Mouse (Mus musculus) stomach, postnatal 0 days (tissue): ENCODE data around the gene Rps28. TPM values are rescaled to one million over a fixed set of nuclear protein-coding genes. Genes with fewer than 3 reads are reported as not detected.

Source experiments
- ATAC-seq: fragments of 200-750 bp; cut with Nextera tagmentation; 2 replicates; pipeline ENCODE4 v1.8.0; 2017; ENCODE audit not compliant: low FRiP score, low TSS enrichment
- DNase-seq: peaks from one replicate; pipeline ENCODE4 v3.0.0-alpha.2; 2016; ENCODE audit warnings: low spot score
- H3K27ac ChIP-seq: fragments of 300-500 bp; sonication (generic); replicated peaks from 2 replicates; pipeline ENCODE4 v1.5.1; 2014; ENCODE audit warnings: mild to moderate bottlenecking, control low read depth
- H3K27me3 ChIP-seq: fragments of 300-500 bp; sonication (generic); 2 replicates; pipeline ENCODE4 v1.6.1; 2014; ENCODE audit warnings: low read length; ENCODE audit not compliant: control insufficient read depth, insufficient read depth
- H3K36me3 ChIP-seq: fragments of 300-500 bp; sonication (generic); 2 replicates; pipeline ENCODE4 v1.6.1; 2014; ENCODE audit warnings: low read length, mixed read lengths; ENCODE audit not compliant: control insufficient read depth, insufficient read depth
- H3K4me1 ChIP-seq: fragments of 300-500 bp; sonication (generic); replicated peaks from 2 replicates; pipeline ENCODE4 v1.6.1; 2014; ENCODE audit warnings: antibody characterized with exemption; ENCODE audit not compliant: control insufficient read depth, insufficient read depth
- H3K4me2 ChIP-seq: fragments of 300-500 bp; sonication (generic); replicated peaks from 2 replicates; pipeline ENCODE4 v1.6.1; 2014; ENCODE audit warnings: low read depth, mild to moderate bottlenecking, control low read depth, moderate library complexity
- H3K4me3 ChIP-seq: fragments of 300-500 bp; sonication (generic); 2 replicates; pipeline ENCODE4 v1.5.1; 2014; ENCODE audit warnings: low read depth, low read length, control low read depth
- H3K9ac ChIP-seq: fragments of 300-500 bp; sonication (generic); 2 replicates; pipeline ENCODE4 v1.6.1; 2014; ENCODE audit warnings: mild to moderate bottlenecking, low read length, control low read depth, mixed read lengths
- H3K9me3 ChIP-seq: fragments of 300-500 bp; sonication (generic); 2 replicates; pipeline ENCODE4 v1.6.1; 2016; ENCODE audit warnings: low read length; ENCODE audit not compliant: control insufficient read depth
- CTCF ChIP-seq: IDR thresholded peaks from 2 replicates; pipeline ENCODE4 v1.5.1; 2016; ENCODE audit warnings: antibody characterized with exemption, low read depth, mild to moderate bottlenecking, moderate library complexity
- EP300 ChIP-seq: optimal IDR thresholded peaks from 2 replicates; pipeline ENCODE3; 2016; ENCODE audit warnings: antibody characterized with exemption
- WGBS: fragments of 180-500 bp; shearing (Covaris S2); extraction: QIAGEN DNeasy Blood & Tissue Kit; methylation state at CpG from one replicate; pipeline ENCODE4 v1.1.7; 2014; 5-methylcytosine and 5-hydroxymethylcytosine counted together
- polyA plus RNA-seq: library from polyadenylated mRNA; unstranded; fragments of >200 nt; fragmentation: Nextera tagmentation; extraction: Ambion mirVana; gene quantifications from 2 replicates; pipeline ENCODE4 v1.2.1, GENCODE M21; 2015

The Rps28 gene
- polyA plus RNA-seq, 1 experiment from 2014 or later, result 1,055 TPM

GRCm38 (mm10) chr17:33810334-33811141 lies 13.8 kb downstream of the Rps28 start, which contains the start of gene Kank3:
Gene Kank3 (plus strand): TSS chr17:33810519.
- TF ChIP-seq CTCF (no peak), EP300 (peak; percentile 84)
- peak within 1 kb of the TSS; percentile 82 for H3K4me2 ChIP-seq
- H3K4me3 ChIP-seq, result peak within 1 kb of the TSS; percentile 52
- no peaks in the 10 kb centered on the region for H3K27me3 ChIP-seq
- under 1% methylated on average over 36 of the region's 36 CpGs for WGBS
- no peaks in the 10 kb centered on the region for H3K9me3 ChIP-seq
- peak within 1 kb of the TSS; percentile 56; the same call in 1 of the 2 replicates for H3K27ac ChIP-seq
- H3K9ac ChIP-seq, result peak within 1 kb of the TSS; percentile 58
- peak; percentile 95 for ATAC-seq
- DNase-seq, result peak; percentile 92
- H3K4me1 ChIP-seq, result no peaks in the 10 kb centered on the region
- H3K36me3 ChIP-seq, result no peaks in the 10 kb centered on the region

- 36% methylated on average over 10 of the region's 10 CpGs for WGBS
These were observed 16.2 kb downstream of the Rps28 start for GRCm38 (mm10) chr17:33808192-33808591.

GRCm38 (mm10) chr17:33807181-33807888 lies 17.0 kb downstream of the Rps28 start:
- H3K9ac ChIP-seq, result no peak overlapping the region
- no peak for TF ChIP-seq EP300
- no peak for TF ChIP-seq CTCF
- ATAC-seq, result no peak
- WGBS, result 52% methylated on average over 9 of the region's 9 CpGs
- H3K9me3 ChIP-seq, result no peaks in the 10 kb centered on the region
- no peaks in the 10 kb centered on the region for H3K36me3 ChIP-seq
- no peaks in the 10 kb centered on the region for H3K27me3 ChIP-seq
- no peak overlapping the region for H3K4me2 ChIP-seq
- no peak overlapping the region for H3K27ac ChIP-seq
- H3K4me1 ChIP-seq, result no peaks in the 10 kb centered on the region
- H3K4me3 ChIP-seq, result no peak overlapping the region
- DNase-seq, result no peak

More at GRCm38 (mm10) chr17:33808192-33808591, 16.2 kb downstream of the Rps28 start:
- Histone ChIP-seq H3K27ac (no peak overlapping the region), H3K4me1 (no peaks in the 10 kb centered on the region), H3K9ac (no peak overlapping the region), H3K9me3 (no peaks in the 10 kb centered on the region), H3K27me3 (no peaks in the 10 kb centered on the region), H3K4me3 (no peak overlapping the region), H3K4me2 (no peak overlapping the region), H3K36me3 (no peaks in the 10 kb centered on the region)
- TF ChIP-seq EP300, result no peak
- TF ChIP-seq CTCF, result no peak
- no peak for DNase-seq
- ATAC-seq, result no peak

- Histone ChIP-seq H3K27me3 (no peaks in the 10 kb centered on the region), H3K27ac (no peak overlapping the region), H3K4me3 (no peak overlapping the region), H3K9ac (peak overlapping the region; percentile 23; the same call in 1 of the 2 replicates), H3K9me3 (no peaks in the 10 kb centered on the region), H3K36me3 (no peaks in the 10 kb centered on the region), H3K4me2 (no peak overlapping the region), H3K4me1 (no peaks in the 10 kb centered on the region)
- DNase-seq, result no peak
- 42% methylated on average over 1 of the region's 1 CpGs for WGBS
- TF ChIP-seq EP300 (no peak), CTCF (no peak)
- ATAC-seq, result no peak
These were observed 19.6 kb downstream of the Rps28 start for GRCm38 (mm10) chr17:33804745-33805144.

GRCm38 (mm10) chr17:33804205-33804604 lies 20.2 kb downstream of the Rps28 start:
- no peak for ATAC-seq
- WGBS, result 51% methylated on average over 4 of the region's 4 CpGs
- no peak for DNase-seq

More at GRCm38 (mm10) chr17:33804205-33804604, 20.2 kb downstream of the Rps28 start:
- Histone ChIP-seq H3K27me3 (no peaks in the 10 kb centered on the region), H3K27ac (no peak overlapping the region), H3K4me2 (no peak overlapping the region), H3K4me3 (no peak overlapping the region), H3K9ac (no peak overlapping the region), H3K9me3 (no peaks in the 10 kb centered on the region), H3K4me1 (no peaks in the 10 kb centered on the region), H3K36me3 (no peaks in the 10 kb centered on the region)
- no peak for TF ChIP-seq EP300
- TF ChIP-seq CTCF, result no peak
